Mouse (Mus musculus) lung, postnatal 4 days (tissue): ENCODE measurements around the gene Vmn2r1.
A peak's percentile ranks its signal among the peaks of the same experiment; 100 is the strongest.

ENCODE experiments used
- DNase-seq, 2 experiments: peaks; one replicate each; pipeline ENCODE4 v3.0.0; 2021

The Vmn2r1 gene

GRCm38 (mm10) chr3:64081247-64081646 is at the start of gene Vmn2r1:
Gene Vmn2r1 (plus strand): TSS chr3:64081547.
- no peak for DNase-seq

GRCm38 (mm10) chr3:64038136-64038841 is 43.1 kb upstream of the Vmn2r1 start:
- peak; percentile 24 to 71 for DNase-seq

- peak; percentile 80 to 86 for DNase-seq
Measured at GRCm38 (mm10) chr3:64039818-64040784, 41.2 kb upstream of the Vmn2r1 start.

- DNase-seq: no peak
Measured at GRCm38 (mm10) chr3:64112707-64113106, 31.4 kb downstream of the Vmn2r1 start.

GRCm38 (mm10) chr3:64113352-64114046 is 32.2 kb downstream of the Vmn2r1 start:
- no peak for DNase-seq

- no peak for DNase-seq
Measured at GRCm38 (mm10) chr3:64141878-64142508, 60.6 kb downstream of the Vmn2r1 start, which contains the start of gene Vmn2r2. Gene Vmn2r2 (minus strand): TSS chr3:64141928.
